Mouse (Mus musculus): Measurements from ENCODE around the gene Ubqln1.

Gene Ubqln1

GRCm38 (mm10) chr13:58215592-58216341 is at the start of gene Ubqln1:
Gene Ubqln1 (minus strand): TSS chr13:58215653.
- DNase-seq (ENCODE audit: low spot score) = peak; percentile 87

- no peak for DNase-seq (ENCODE audit: low spot score)
Observed at GRCm38 (mm10) chr13:58263546-58263945, 48.1 kb upstream of the Ubqln1 start.

- no peak for DNase-seq (ENCODE audit: low spot score)
Observed at GRCm38 (mm10) chr13:58261674-58262073, 46.2 kb upstream of the Ubqln1 start.

- DNase-seq (ENCODE audit: low spot score) = no peak
Observed at GRCm38 (mm10) chr13:58253268-58253667, 37.8 kb upstream of the Ubqln1 start.

GRCm38 (mm10) chr13:58248957-58249356 is 33.5 kb upstream of the Ubqln1 start:
- DNase-seq (ENCODE audit: low spot score) = no peak

GRCm38 (mm10) chr13:58236536-58236935 is 21.1 kb upstream of the Ubqln1 start:
- DNase-seq (ENCODE audit: low spot score) = no peak

- DNase-seq (ENCODE audit: low spot score) = peak; percentile 31
Observed at GRCm38 (mm10) chr13:58232611-58233010, 17.2 kb upstream of the Ubqln1 start.

GRCm38 (mm10) chr13:58232070-58232469 is 16.6 kb upstream of the Ubqln1 start:
- no peak for DNase-seq (ENCODE audit: low spot score)

GRCm38 (mm10) chr13:58228624-58229023 is 13.2 kb upstream of the Ubqln1 start:
- no peak for DNase-seq (ENCODE audit: low spot score)

GRCm38 (mm10) chr13:58225694-58226093 is 10.2 kb upstream of the Ubqln1 start:
- no peak for DNase-seq (ENCODE audit: low spot score)

GRCm38 (mm10) chr13:58220206-58220605 is 4.8 kb upstream of the Ubqln1 start:
- no peak for DNase-seq (ENCODE audit: low spot score)

- DNase-seq (ENCODE audit: low spot score) = no peak
Observed at GRCm38 (mm10) chr13:58217536-58217935, 2.1 kb upstream of the Ubqln1 start.

GRCm38 (mm10) chr13:58216395-58216794 is 942 bp upstream of the Ubqln1 start:
- no peak for DNase-seq (ENCODE audit: low spot score)

- no peak for DNase-seq (ENCODE audit: low spot score)
Observed at GRCm38 (mm10) chr13:58215253-58215591, 231 bp downstream of the Ubqln1 start.

- peak; percentile 77 for DNase-seq (ENCODE audit: low spot score)
Observed at GRCm38 (mm10) chr13:58214346-58215252, 854 bp downstream of the Ubqln1 start.

GRCm38 (mm10) chr13:58213801-58214200 is 1.7 kb downstream of the Ubqln1 start:
- peak; percentile 11 for DNase-seq (ENCODE audit: low spot score)

- no peak for DNase-seq (ENCODE audit: low spot score)
Observed at GRCm38 (mm10) chr13:58212530-58212929, 2.9 kb downstream of the Ubqln1 start.

- no peak for DNase-seq (ENCODE audit: low spot score)
Observed at GRCm38 (mm10) chr13:58210441-58210840, 5.0 kb downstream of the Ubqln1 start.

- DNase-seq (ENCODE audit: low spot score) = no peak
Observed at GRCm38 (mm10) chr13:58206084-58206483, 9.4 kb downstream of the Ubqln1 start.

GRCm38 (mm10) chr13:58204986-58205385 is 10.5 kb downstream of the Ubqln1 start:
- no peak for DNase-seq (ENCODE audit: low spot score)

GRCm38 (mm10) chr13:58204202-58204601 is 11.3 kb downstream of the Ubqln1 start:
- no peak for DNase-seq (ENCODE audit: low spot score)

- no peak for DNase-seq (ENCODE audit: low spot score)
Observed at GRCm38 (mm10) chr13:58202903-58203302, 12.6 kb downstream of the Ubqln1 start.

- DNase-seq (ENCODE audit: low spot score) = no peak
Observed at GRCm38 (mm10) chr13:58201908-58202307, 13.5 kb downstream of the Ubqln1 start.
